Mouse (Mus musculus) liver, embryonic 14.5 days (tissue): ENCODE results near the gene Rab3c.

Experiments
- CTCF ChIP-seq: IDR thresholded peaks from 2 replicates; pipeline ENCODE4 v1.5.1; 2016; ENCODE audit warnings: antibody characterized with exemption, low read depth, control low read depth
- EP300 ChIP-seq: IDR thresholded peaks from 2 replicates; pipeline ENCODE4 v1.6.1; 2016; ENCODE audit warnings: antibody characterized with exemption, low read depth

GRCm38 (mm10) chr13:110038521-110038920 lies 242.3 kb downstream of the Rab3c start:
- TF ChIP-seq CTCF, result no peak
- no peak for TF ChIP-seq EP300
